Comparison of ENCODE assay signal across 17 mouse cellular contexts in genomic region chr14:20225525-20225924, GRCm38 (mm10). TPM values are rescaled to one million over a fixed set of nuclear protein-coding genes. Genes with fewer than 3 reads are reported as not detected.
DNase-seq lines count a peak whose midpoint lies in the region; ATAC-seq and TF ChIP-seq lines count a peak whose summit lies in the region.
"Had no signal": no experiment of that assay in that cellular context is flagged by ENCODE, and none has a peak within 500 bp of the region (broad histone marks: within the 10 kb centered on the region; RNA-seq: fewer than 3 reads in every experiment).

No protein-coding gene starts in this region.

- H3K4me1 ChIP-seq in liver, adult 2 months (ENCODE audit: control insufficient read depth, insufficient read depth, low read length): peaks cover 47% of the 10 kb centered on the region
- peaks cover 17% of the 10 kb centered on the region; the same call in 1 of the 2 replicates for H3K4me1 ChIP-seq in liver, postnatal 0 days (ENCODE audit: insufficient read depth)
- peaks cover 51% of the 10 kb centered on the region for H3K4me1 ChIP-seq in hindbrain, embryonic 10.5 days (replicated peaks)
- peaks cover 48% of the 10 kb centered on the region for H3K4me1 ChIP-seq in midbrain, embryonic 10.5 days
- H3K4me1 ChIP-seq in small intestine, adult 2 months (ENCODE audit: control insufficient read depth, insufficient read depth, insufficient read length, low read length): peaks cover 57% of the 10 kb centered on the region

- peak overlapping the region; percentile 6; the same call in 1 of the 2 replicates for H3K9ac ChIP-seq in liver, adult 2 months (ENCODE audit: low read depth, low read length)
- no peak overlapping the region for H3K9ac ChIP-seq in liver, postnatal 0 days (replicated peaks)

- no peak overlapping the region for H3K4me2 ChIP-seq in liver, postnatal 0 days (ENCODE audit: low read depth, low read length)

- no peak for TF ChIP-seq CTCF in liver, adult 2 months (IDR thresholded peaks at IDR 0.05; ENCODE audit: low read depth, low read length)
- TF ChIP-seq CTCF in liver, postnatal 0 days (IDR thresholded peaks at IDR 0.05; ENCODE audit: low read depth): no peak
- no peak for TF ChIP-seq CTCF in small intestine, adult 2 months (IDR thresholded peaks at IDR 0.05; ENCODE audit: extremely low read depth, insufficient read length, insufficient replicate concordance, low read depth, low read length)

- no peak for TF ChIP-seq POLR2A in liver, adult 2 months (IDR thresholded peaks at IDR 0.05; ENCODE audit: extremely low read depth, insufficient read depth, low read length)
- TF ChIP-seq POLR2A in small intestine, adult 2 months (IDR thresholded peaks at IDR 0.05; ENCODE audit: low read depth, low read length): no peak

- peak overlapping the region; percentile 91 for H3K27ac ChIP-seq in liver, adult 2 months (replicated peaks; ENCODE audit: insufficient read depth, low read depth, low read length)
- H3K27ac ChIP-seq in liver, postnatal 0 days (ENCODE audit: low read depth): no peak overlapping the region
- peak overlapping the region; percentile 87 for H3K27ac ChIP-seq in hindbrain, embryonic 10.5 days
- H3K27ac ChIP-seq in midbrain, embryonic 10.5 days (replicated peaks): peak overlapping the region; percentile 84
- H3K27ac ChIP-seq in small intestine, adult 2 months (ENCODE audit: insufficient read depth, low read depth, low read length): peak overlapping the region; percentile 95
- H3K27ac ChIP-seq: limb, embryonic 10.5 days had no signal

- ATAC-seq in liver, postnatal 0 days: no peak

- H3K4me3 ChIP-seq in liver, adult 2 months (ENCODE audit: insufficient read depth, low read depth, low read length): no peak overlapping the region
- H3K4me3 ChIP-seq in liver, postnatal 0 days (ENCODE audit: low read depth, low read length): no peak overlapping the region
- H3K4me3 ChIP-seq in hindbrain, embryonic 10.5 days: no peak overlapping the region
- H3K4me3 ChIP-seq in midbrain, embryonic 10.5 days: peak overlapping the region; percentile 20; the same call in 1 of the 2 replicates
- no peak overlapping the region for H3K4me3 ChIP-seq in small intestine, adult 2 months (ENCODE audit: low read depth, low read length)
- H3K4me3 ChIP-seq: limb, embryonic 10.5 days had no signal

- no peaks in the 10 kb centered on the region for H3K9me3 ChIP-seq in liver, postnatal 0 days (ENCODE audit: low read length)
- peaks cover 2% of the 10 kb centered on the region; the same call in 1 of the 2 replicates for H3K9me3 ChIP-seq in hindbrain, embryonic 10.5 days
- no peaks in the 10 kb centered on the region for H3K9me3 ChIP-seq in midbrain, embryonic 10.5 days (replicated peaks)
- H3K9me3 ChIP-seq: G1E had no signal

- WGBS in liver, adult 2 months: 94% methylated on average over 4 of the region's 4 CpGs
- WGBS in liver, postnatal 0 days (ENCODE audit: insufficient replicate concordance): 80% methylated on average over 4 of the region's 4 CpGs
- 23% methylated on average over 4 of the region's 4 CpGs for WGBS in hindbrain, embryonic 10.5 days
- WGBS in midbrain, embryonic 10.5 days: 30% methylated on average over 4 of the region's 4 CpGs
- 56% methylated on average over 4 of the region's 4 CpGs for WGBS in small intestine, adult 2 months

- no peaks in the 10 kb centered on the region for H3K36me3 ChIP-seq in liver, adult 2 months (ENCODE audit: control insufficient read depth, insufficient read depth, low read length)
- H3K36me3 ChIP-seq in liver, postnatal 0 days (replicated peaks; ENCODE audit: insufficient read depth, low read length): no peaks in the 10 kb centered on the region
- no peaks in the 10 kb centered on the region for H3K36me3 ChIP-seq in hindbrain, embryonic 10.5 days
- H3K36me3 ChIP-seq in midbrain, embryonic 10.5 days: no peaks in the 10 kb centered on the region
- H3K36me3 ChIP-seq in small intestine, adult 2 months (ENCODE audit: control insufficient read depth, insufficient read depth, low read length): no peaks in the 10 kb centered on the region
- H3K36me3 ChIP-seq: G1E; limb, embryonic 10.5 days had no signal

- TF ChIP-seq EP300 in liver, postnatal 0 days (IDR thresholded peaks at IDR 0.05; ENCODE audit: low read depth): no peak

- DNase-seq in liver, adult 2 months (ENCODE audit: extremely low read depth, low read depth, low spot score): no peak
- no peak for DNase-seq in liver, postnatal 0 days
- DNase-seq in hindbrain, embryonic 10.5 days (ENCODE audit: low spot score): peak; percentile 66
- peak; percentile 65 for DNase-seq in midbrain, embryonic 10.5 days (ENCODE audit: low spot score)
- DNase-seq in cerebellum, adult 11-12 months: no peak
- DNase-seq in urinary bladder, adult 2 months (ENCODE audit: low spot score): no peak
- DNase-seq in right cerebral cortex, postnatal 36 days (ENCODE audit: low spot score in 2 of 2): no peak
- DNase-seq: cerebellum, adult 9-10 months; gastrocnemius, postnatal 14 days; kidney, adult 8-10 months; spleen, adult 18-20 months had no signal

- no peaks in the 10 kb centered on the region for H3K27me3 ChIP-seq in liver, adult 2 months (ENCODE audit: control insufficient read depth, insufficient read depth, low read length)
- no peaks in the 10 kb centered on the region for H3K27me3 ChIP-seq in liver, postnatal 0 days (ENCODE audit: insufficient read depth, low read length)
- H3K27me3 ChIP-seq in hindbrain, embryonic 10.5 days (ENCODE audit: insufficient read depth, poor library complexity, severe bottlenecking): peaks cover 7% of the 10 kb centered on the region
- H3K27me3 ChIP-seq in midbrain, embryonic 10.5 days (ENCODE audit: low read depth, poor library complexity, severe bottlenecking): peaks cover 46% of the 10 kb centered on the region
- no peaks in the 10 kb centered on the region for H3K27me3 ChIP-seq in small intestine, adult 2 months (ENCODE audit: control insufficient read depth, insufficient read depth, low read length)

- H3K79me2 ChIP-seq in liver, adult 2 months (ENCODE audit: control insufficient read depth, insufficient read depth, low read length): no peaks in the 10 kb centered on the region

RNA-seq across cellular contexts. Expression of gene Kcnk16, which starts 43.5 kb away (rescaled TPM):
- not detected in 2 replicates for total RNA-seq in liver, adult 2 months (2014; rRNA removed)
- polyA plus RNA-seq in liver, adult 2 months (2012; rRNA removed): not detected in 2 replicates
- polyA plus RNA-seq in liver, postnatal 0 days (2015; fragmentation: Nextera tagmentation; extraction: Ambion mirVana): 1.4 and 2.0 TPM in 2 replicates
- polyA plus RNA-seq in hindbrain, embryonic 10.5 days (2016; fragmentation: Nextera tagmentation; extraction: Ambion mirVana): 0.09 and 0.20 TPM in 2 replicates
- polyA plus RNA-seq in midbrain, embryonic 10.5 days (2016; fragmentation: Nextera tagmentation; extraction: Ambion mirVana): not detected in 2 replicates
- 0.71 and 1.8 TPM in 2 replicates for polyA plus RNA-seq in small intestine, adult 2 months (2012; rRNA removed)
- polyA plus RNA-seq in urinary bladder, adult 2 months (2012; rRNA removed): 0.14 TPM in 1 of 2 replicates, not detected in the other
- total RNA-seq: gastrocnemius, postnatal 14 days; layer of hippocampus, adult 8-10 months; megakaryocyte-erythroid progenitor cell, adult 5-6 weeks had no signal
- polyA plus RNA-seq: G1E; heart, embryonic 16.5 days; limb, embryonic 10.5 days had no signal

RNA-seq across cellular contexts. Expression of gene Kcnk5, which starts 43.9 kb away (rescaled TPM):
- total RNA-seq in liver, adult 2 months (2014; rRNA removed): 17.5 and 25.6 TPM in 2 replicates
- 10.3 and 13.8 TPM in 2 replicates for polyA plus RNA-seq in liver, adult 2 months (2012; rRNA removed)
- polyA plus RNA-seq in liver, postnatal 0 days (2015; fragmentation: Nextera tagmentation; extraction: Ambion mirVana): 4.5 and 5.1 TPM in 2 replicates
- 12.4 and 13.5 TPM in 2 replicates for polyA plus RNA-seq in hindbrain, embryonic 10.5 days (2016; fragmentation: Nextera tagmentation; extraction: Ambion mirVana)
- polyA plus RNA-seq in midbrain, embryonic 10.5 days (2016; fragmentation: Nextera tagmentation; extraction: Ambion mirVana): 10.2 TPM in 2 replicates
- 13.9 and 48.0 TPM in 2 replicates for polyA plus RNA-seq in small intestine, adult 2 months (2012; rRNA removed)
- polyA plus RNA-seq in urinary bladder, adult 2 months (2012; rRNA removed): 3.9 and 4.6 TPM in 2 replicates

Comparison
In these comparisons a context has a peak if more than half of its experiments do, and no peak if none do; other contexts are left out.
1. DNase-seq: peak in hindbrain, embryonic 10.5 days (single experiment) and midbrain, embryonic 10.5 days (single experiment); none in liver, adult 2 months (single experiment), liver, postnatal 0 days (single experiment), cerebellum, adult 11-12 months (single experiment), urinary bladder, adult 2 months (single experiment) and right cerebral cortex, postnatal 36 days (0 of 2).